Mouse (Mus musculus) embryonic fibroblast, embryonic 13.5 days (primary cell): ENCODE data around the gene Spsb3. TPM values are rescaled to one million over a fixed set of nuclear protein-coding genes. Genes with fewer than 3 reads are reported as not detected.

Experiments used
- H3K27ac ChIP-seq: 2 replicates; pipeline ENCODE4 v1.5.1; 2012; ENCODE audit warnings: low read length, control low read depth, inconsistent platforms; ENCODE audit not compliant: insufficient read depth
- H3K4me1 ChIP-seq: 2 replicates; pipeline ENCODE4 v1.6.1; 2011; ENCODE audit warnings: low read length; ENCODE audit not compliant: control insufficient read depth, insufficient read depth
- H3K4me3 ChIP-seq: 2 replicates; pipeline ENCODE4 v1.5.1; 2011; ENCODE audit warnings: mild to moderate bottlenecking, control low read depth, low read length; ENCODE audit not compliant: insufficient read depth
- CTCF ChIP-seq: IDR thresholded peaks from 2 replicates; pipeline ENCODE4 v1.5.1; 2011; ENCODE audit warnings: mild to moderate bottlenecking, control low read depth, low read length, moderate library complexity, borderline replicate concordance; ENCODE audit not compliant: insufficient read depth
- POLR2A ChIP-seq: IDR thresholded peaks from 2 replicates; pipeline ENCODE4 v1.6.1; 2011; ENCODE audit warnings: low read depth, mild to moderate bottlenecking, control low read depth, low read length, moderate library complexity
- polyA plus RNA-seq: library from polyadenylated mRNA; stranded (reverse); fragments of >200 nt; gene quantifications from 2 replicates; pipeline ENCODE4 v1.2.4, GENCODE M21; 2011; ENCODE audit warnings: low read depth; ENCODE audit not compliant: missing spikeins, insufficient read length

The Spsb3 gene
- polyA plus RNA-seq, 1 experiment, result 17.4 TPM

GRCm38 (mm10) chr17:24936259-24937237 lies 50.1 kb downstream of the Spsb3 start, which contains the start of gene Mapk8ip3:
TSS of gene Mapk8ip3 (minus strand) at chr17:24936977.
- TF ChIP-seq CTCF (no peak), POLR2A (peak; percentile 96)
- Histone ChIP-seq H3K27ac (peak within 1 kb of the TSS; percentile 43), H3K4me1 (peaks cover 4% of the 10 kb centered on the region; the same call in 1 of the 2 replicates), H3K4me3 (peak within 1 kb of the TSS; percentile 90)

GRCm38 (mm10) chr17:24937266-24937665 lies 50.8 kb downstream of the Spsb3 start:
- peak overlapping the region; percentile 28 for H3K4me3 ChIP-seq

More at GRCm38 (mm10) chr17:24937266-24937665, 50.8 kb downstream of the Spsb3 start:
- TF ChIP-seq CTCF, result no peak
- no peak for TF ChIP-seq POLR2A
- Histone ChIP-seq H3K4me1 (peaks cover 4% of the 10 kb centered on the region; the same call in 1 of the 2 replicates), H3K27ac (peak overlapping the region; percentile 38; the same call in 1 of the 2 replicates)

Other genes with a start within 250 kb of the Spsb3 start
- 24.2 and 25.9 TPM in 2 replicates for gene Slc9a3r2, start 236.3 kb upstream of the Spsb3 start, polyA plus RNA-seq
- gene Npw, start 228.2 kb upstream of the Spsb3 start, polyA plus RNA-seq, result not detected in 2 replicates
- 21.6 and 22.2 TPM in 2 replicates for gene Zfp598, start 217.0 kb upstream of the Spsb3 start, polyA plus RNA-seq
- gene Syngr3, start 196.7 kb upstream of the Spsb3 start, polyA plus RNA-seq, result 0.99 and 1.1 TPM in 2 replicates
- gene Gfer, start 190.5 kb upstream of the Spsb3 start, polyA plus RNA-seq, result 26.8 and 34.7 TPM in 2 replicates
- 1.2 and 2.4 TPM in 2 replicates for gene Noxo1, start 190.4 kb upstream of the Spsb3 start, polyA plus RNA-seq
- gene Tbl3, start 179.0 kb upstream of the Spsb3 start, polyA plus RNA-seq, result 24.8 and 27.5 TPM in 2 replicates
- gene Rnf151, start 168.6 kb upstream of the Spsb3 start, polyA plus RNA-seq, result 0.58 TPM in 1 of 2 replicates, not detected in the other
- 1,298 and 1,393 TPM in 2 replicates for gene Rps2, start 168.5 kb upstream of the Spsb3 start, polyA plus RNA-seq
- gene Ndufb10, start 162.2 kb upstream of the Spsb3 start, polyA plus RNA-seq, result 96.8 and 100 TPM in 2 replicates
- not detected in 2 replicates for gene Rpl3l, start 158.8 kb upstream of the Spsb3 start, polyA plus RNA-seq
- gene Msrb1, start 150.0 kb upstream of the Spsb3 start, polyA plus RNA-seq, result 80.8 and 110 TPM in 2 replicates
- not detected in 2 replicates for gene Hs3st6, start 133.7 kb upstream of the Spsb3 start, polyA plus RNA-seq
- not detected in 2 replicates for gene Meiob, start 82.4 kb upstream of the Spsb3 start, polyA plus RNA-seq
- gene Hagh, start 46.5 kb upstream of the Spsb3 start, polyA plus RNA-seq, result 14.3 and 18.9 TPM in 2 replicates
- 9.3 and 11.5 TPM in 2 replicates for gene Fahd1, start 36.3 kb upstream of the Spsb3 start, polyA plus RNA-seq
- gene Igfals, start 20.6 kb upstream of the Spsb3 start, polyA plus RNA-seq, result not detected in 2 replicates
- gene Nubp2, start 294 bp upstream of the Spsb3 start, polyA plus RNA-seq, result 22.2 and 25.6 TPM in 2 replicates
- 12.4 and 14.7 TPM in 2 replicates for gene Eme2, start 8.4 kb downstream of the Spsb3 start, polyA plus RNA-seq
- gene Mrps34, start 8.5 kb downstream of the Spsb3 start, polyA plus RNA-seq, result 25.5 and 28.7 TPM in 2 replicates
- gene Nme3, start 9.9 kb downstream of the Spsb3 start, polyA plus RNA-seq, result 2.7 and 4.7 TPM in 2 replicates
- gene Mapk8ip3, start 50.3 kb downstream of the Spsb3 start, polyA plus RNA-seq, result 61.9 and 72.0 TPM in 2 replicates
- gene Jpt2, start 74.0 kb downstream of the Spsb3 start, polyA plus RNA-seq, result 90.5 and 109 TPM in 2 replicates
- 14.3 and 14.5 TPM in 2 replicates for gene Cramp1l, start 129.1 kb downstream of the Spsb3 start, polyA plus RNA-seq
- 13.1 and 17.8 TPM in 2 replicates for gene Ift140, start 129.4 kb downstream of the Spsb3 start, polyA plus RNA-seq
- 0.63 and 1.0 TPM in 2 replicates for gene Tmem204, start 196.9 kb downstream of the Spsb3 start, polyA plus RNA-seq
- 9.5 and 18.7 TPM in 2 replicates for gene Telo2, start 229.3 kb downstream of the Spsb3 start, polyA plus RNA-seq
- gene Ptx4, start 234.1 kb downstream of the Spsb3 start, polyA plus RNA-seq, result not detected in 2 replicates
- gene Clcn7, start 246.7 kb downstream of the Spsb3 start, polyA plus RNA-seq, result 35.8 and 36.2 TPM in 2 replicates